Mouse (Mus musculus): ENCODE measurements around the gene Kif19a. TPM values are rescaled to one million over a fixed set of nuclear protein-coding genes. Genes with fewer than 3 reads are reported as not detected.

The Kif19a gene
- polyA plus RNA-seq, 1 experiment from 2014 or later: 1.2 TPM

- no peak overlapping the region for H3K4me3 ChIP-seq
- H3K9ac ChIP-seq: no peak overlapping the region
- ATAC-seq (ENCODE audit: low FRiP score): no peak
- 0 out of 2 replicates have a peak, but pooled peaks cover 5% of the 10 kb centered on the region for H3K27me3 ChIP-seq
- WGBS: 83% methylated on average over 11 of the region's 11 CpGs
- no peak overlapping the region for H3K4me2 ChIP-seq
- no peaks in the 10 kb centered on the region for H3K9me3 ChIP-seq
- no peak overlapping the region for H3K27ac ChIP-seq
- H3K4me1 ChIP-seq (replicated peaks): peaks cover 17% of the 10 kb centered on the region; the same call in 1 of the 2 replicates
- no peaks in the 10 kb centered on the region for H3K36me3 ChIP-seq
Measured at GRCm38 (mm10) chr11:114814873-114815592, 49.8 kb downstream of the Kif19a start.

GRCm38 (mm10) chr11:114816934-114817333, 51.7 kb downstream of the Kif19a start:
- Histone ChIP-seq H3K4me2 (no peak overlapping the region), H3K36me3 (no peaks in the 10 kb centered on the region), H3K27me3 (0 out of 2 replicates have a peak, but pooled peaks cover 5% of the 10 kb centered on the region), H3K9me3 (no peaks in the 10 kb centered on the region), H3K9ac (no peak overlapping the region), H3K4me1 (replicated peaks) (peaks cover 17% of the 10 kb centered on the region; the same call in 1 of the 2 replicates), H3K27ac (no peak overlapping the region), H3K4me3 (no peak overlapping the region)
- 94% methylated on average over 4 of the region's 4 CpGs for WGBS
- ATAC-seq (ENCODE audit: low FRiP score): no peak

DNA sequence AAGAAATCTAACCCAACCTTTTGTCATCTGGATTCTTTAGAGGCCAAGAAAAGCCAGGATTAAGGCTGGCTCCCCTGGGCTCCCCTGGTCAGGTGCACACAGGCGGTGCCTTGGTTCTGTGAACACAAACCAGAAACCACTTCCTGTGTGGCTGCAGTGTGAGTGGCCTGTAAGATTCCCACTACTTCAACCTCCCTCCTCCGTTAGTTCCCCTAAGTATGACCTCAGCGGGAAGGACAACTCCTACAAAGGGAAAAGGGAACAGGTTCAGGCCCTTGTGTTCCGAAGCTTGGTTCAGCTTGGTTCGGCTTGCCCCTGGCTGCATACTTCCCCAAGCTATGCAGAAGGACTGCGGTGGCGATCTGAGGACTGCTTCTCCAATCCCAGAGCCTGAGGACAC, 53.0 kb downstream of the Kif19a start:
- no peaks in the 10 kb centered on the region for H3K9me3 ChIP-seq
- no peak overlapping the region for H3K9ac ChIP-seq
- H3K4me2 ChIP-seq: no peak overlapping the region
- H3K27me3 ChIP-seq: 0 out of 2 replicates have a peak, but pooled peaks cover 5% of the 10 kb centered on the region
- no peak for ATAC-seq (ENCODE audit: low FRiP score)
- H3K36me3 ChIP-seq: no peaks in the 10 kb centered on the region
- no peak overlapping the region for H3K4me3 ChIP-seq
- H3K27ac ChIP-seq: no peak overlapping the region
- 92% methylated on average over 7 of the region's 7 CpGs for WGBS
- peaks cover 23% of the 10 kb centered on the region for H3K4me1 ChIP-seq (replicated peaks)

DNA sequence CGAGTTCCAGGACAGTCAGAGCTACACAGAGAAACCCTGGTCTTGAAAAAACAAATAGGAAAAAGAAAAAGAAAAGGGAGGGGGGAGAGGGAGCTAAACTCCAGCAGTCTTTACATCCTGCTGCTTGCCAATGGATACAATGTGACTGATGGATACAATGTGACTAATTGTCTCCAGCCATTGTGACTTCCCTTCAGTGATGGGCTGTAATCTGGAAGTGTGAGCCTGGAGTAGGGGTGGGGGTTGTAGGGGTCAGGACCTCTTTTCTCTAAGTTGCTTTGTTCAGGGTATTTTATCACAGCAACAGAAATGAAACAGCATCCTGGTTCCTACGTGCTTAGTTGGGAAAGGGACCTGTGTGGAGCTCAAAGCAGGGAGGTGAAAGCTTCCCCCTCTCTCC, 53.9 kb downstream of the Kif19a start:
- H3K9ac ChIP-seq: no peak overlapping the region
- WGBS: 10% methylated on average over 2 of the region's 2 CpGs
- no peak overlapping the region for H3K4me3 ChIP-seq

DNA sequence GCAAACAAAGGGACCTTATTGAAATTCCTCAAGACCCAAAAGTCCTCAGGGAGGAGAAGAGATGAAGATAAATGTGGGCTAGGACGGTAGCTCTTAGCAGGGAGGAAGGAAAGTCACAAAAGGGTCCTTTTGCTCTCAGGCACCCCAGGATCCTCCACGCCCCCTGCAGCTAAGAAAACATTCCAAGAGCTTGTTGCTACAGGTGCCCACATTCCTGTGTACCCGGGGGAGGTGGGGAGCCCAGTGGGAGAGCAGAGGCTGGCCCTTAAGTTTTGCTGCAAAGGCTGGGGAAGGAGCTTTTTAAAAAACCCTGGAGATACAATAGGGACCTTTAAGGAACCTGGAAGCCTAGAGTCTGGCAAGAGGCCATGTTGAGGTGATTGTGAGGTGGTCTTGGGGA, 55.3 kb downstream of the Kif19a start:
- no peak for ATAC-seq (ENCODE audit: low FRiP score)
- Histone ChIP-seq H3K4me1 (replicated peaks) (peaks cover 32% of the 10 kb centered on the region), H3K4me3 (no peak overlapping the region), H3K27ac (no peak overlapping the region), H3K9ac (no peak overlapping the region), H3K27me3 (peaks cover 9% of the 10 kb centered on the region; the same call in 1 of the 2 replicates), H3K36me3 (no peaks in the 10 kb centered on the region), H3K9me3 (no peaks in the 10 kb centered on the region), H3K4me2 (no peak overlapping the region)
- 41% methylated on average over 3 of the region's 3 CpGs for WGBS

More for the DNA sequence above, 53.9 kb downstream of the Kif19a start:
- Histone ChIP-seq H3K4me2 (no peak overlapping the region), H3K9me3 (no peaks in the 10 kb centered on the region), H3K4me1 (replicated peaks) (peaks cover 32% of the 10 kb centered on the region), H3K36me3 (no peaks in the 10 kb centered on the region), H3K27ac (no peak overlapping the region), H3K27me3 (peaks cover 5% of the 10 kb centered on the region; the same call in 1 of the 2 replicates)
- no peak for ATAC-seq (ENCODE audit: low FRiP score)

DNA sequence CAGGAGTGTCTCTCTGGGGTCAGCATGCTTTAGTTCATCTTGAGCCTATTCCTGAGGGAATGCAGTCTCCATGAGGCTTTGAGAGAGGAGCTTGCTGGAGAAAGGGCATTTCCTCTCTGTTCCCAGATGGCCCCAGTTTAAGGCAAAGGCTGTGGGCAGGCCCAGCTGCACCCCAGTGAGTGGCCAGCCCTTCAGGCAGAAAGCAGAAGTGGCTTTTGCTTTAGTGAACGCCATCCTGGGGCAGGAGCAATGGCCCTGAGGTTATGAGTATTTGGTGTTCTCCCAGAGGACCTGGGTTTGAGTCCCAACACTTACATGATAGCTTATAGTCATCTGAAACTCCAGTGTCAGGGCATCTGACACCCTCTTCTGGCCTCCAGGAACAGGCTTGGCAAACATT, 56.1 kb downstream of the Kif19a start:
- H3K4me2 ChIP-seq: no peak overlapping the region
- H3K27me3 ChIP-seq: peaks cover 9% of the 10 kb centered on the region; the same call in 1 of the 2 replicates
- no peak for ATAC-seq (ENCODE audit: low FRiP score)
- H3K4me3 ChIP-seq: no peak overlapping the region
- 74% methylated on average over 1 of the region's 1 CpGs for WGBS
- no peak overlapping the region for H3K27ac ChIP-seq
- peaks cover 32% of the 10 kb centered on the region for H3K4me1 ChIP-seq (replicated peaks)
- no peaks in the 10 kb centered on the region for H3K9me3 ChIP-seq
- H3K9ac ChIP-seq: no peak overlapping the region
- H3K36me3 ChIP-seq: no peaks in the 10 kb centered on the region

DNA sequence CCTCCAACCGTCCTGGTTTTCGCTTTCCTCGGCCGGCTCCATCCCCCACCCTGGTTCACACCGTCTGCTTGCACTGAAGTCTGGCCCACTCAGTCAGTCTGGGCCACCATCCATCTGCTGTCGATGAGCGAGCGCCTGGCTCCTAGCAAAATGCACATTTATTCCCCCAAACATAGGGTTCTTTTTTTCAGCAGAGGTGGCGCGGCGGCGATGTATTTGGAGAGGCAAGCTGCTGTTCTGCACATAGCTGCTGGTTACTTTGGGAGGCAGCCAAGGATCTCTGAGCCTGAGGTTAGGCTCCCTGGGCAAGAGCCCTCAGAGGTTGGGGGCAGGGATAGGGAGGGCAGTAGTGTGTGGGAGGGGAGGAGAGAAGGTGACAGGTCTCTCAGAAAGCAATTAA, 57.5 kb downstream of the Kif19a start:
- H3K27me3 ChIP-seq: peaks cover 4% of the 10 kb centered on the region; the same call in 1 of the 2 replicates
- no peak overlapping the region for H3K4me3 ChIP-seq
- 44% methylated on average over 12 of the region's 12 CpGs for WGBS
- H3K9me3 ChIP-seq: no peaks in the 10 kb centered on the region
- no peak for ATAC-seq (ENCODE audit: low FRiP score)
- H3K36me3 ChIP-seq: no peaks in the 10 kb centered on the region
- H3K4me2 ChIP-seq: no peak overlapping the region; the same call in 1 of the 2 replicates
- H3K4me1 ChIP-seq (replicated peaks): peaks cover 32% of the 10 kb centered on the region
- H3K27ac ChIP-seq: peak overlapping the region; percentile 59
- no peak overlapping the region for H3K9ac ChIP-seq

GRCm38 (mm10) chr11:114823199-114823725, 58.1 kb downstream of the Kif19a start:
- 1% methylated on average over 11 of the region's 11 CpGs for WGBS
- Histone ChIP-seq H3K4me1 (replicated peaks) (peaks cover 32% of the 10 kb centered on the region), H3K4me2 (no peak overlapping the region; the same call in 1 of the 2 replicates), H3K4me3 (no peak overlapping the region), H3K9me3 (no peaks in the 10 kb centered on the region), H3K27ac (peak overlapping the region; percentile 59), H3K27me3 (peaks cover 4% of the 10 kb centered on the region; the same call in 1 of the 2 replicates), H3K36me3 (no peaks in the 10 kb centered on the region), H3K9ac (no peak overlapping the region)
- ATAC-seq (ENCODE audit: low FRiP score): 0 out of 2 replicates have a peak, but pooled peaks have one; percentile 28

DNA sequence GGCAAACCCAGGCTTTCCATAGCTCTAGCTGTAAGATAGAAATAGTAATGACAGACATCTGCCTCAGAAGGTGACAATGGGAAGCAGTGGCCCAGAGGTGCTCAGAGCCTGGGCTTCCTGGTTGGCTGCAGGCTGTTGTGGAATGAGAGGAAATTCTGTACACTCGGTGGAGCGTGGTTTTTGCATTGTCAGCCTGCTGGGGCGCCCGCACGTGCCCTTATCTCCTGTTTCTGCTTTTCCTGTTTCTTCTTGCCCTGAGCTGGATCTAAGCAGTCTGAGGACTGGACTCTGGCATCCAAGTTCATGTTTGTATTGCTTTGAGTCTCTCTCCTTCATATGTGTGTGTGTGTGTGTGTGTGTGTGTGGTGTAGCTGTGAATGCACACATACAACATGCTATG, 61.5 kb downstream of the Kif19a start:
- no peaks in the 10 kb centered on the region for H3K9me3 ChIP-seq
- H3K4me1 ChIP-seq (replicated peaks): peaks cover 33% of the 10 kb centered on the region
- no peak overlapping the region for H3K27ac ChIP-seq
- H3K27me3 ChIP-seq: peaks cover 4% of the 10 kb centered on the region; the same call in 1 of the 2 replicates
- WGBS: 63% methylated on average over 5 of the region's 5 CpGs
- H3K4me3 ChIP-seq: no peak overlapping the region
- ATAC-seq (ENCODE audit: low FRiP score): no peak
- H3K9ac ChIP-seq: no peak overlapping the region
- H3K36me3 ChIP-seq: no peaks in the 10 kb centered on the region
- no peak overlapping the region for H3K4me2 ChIP-seq

DNA sequence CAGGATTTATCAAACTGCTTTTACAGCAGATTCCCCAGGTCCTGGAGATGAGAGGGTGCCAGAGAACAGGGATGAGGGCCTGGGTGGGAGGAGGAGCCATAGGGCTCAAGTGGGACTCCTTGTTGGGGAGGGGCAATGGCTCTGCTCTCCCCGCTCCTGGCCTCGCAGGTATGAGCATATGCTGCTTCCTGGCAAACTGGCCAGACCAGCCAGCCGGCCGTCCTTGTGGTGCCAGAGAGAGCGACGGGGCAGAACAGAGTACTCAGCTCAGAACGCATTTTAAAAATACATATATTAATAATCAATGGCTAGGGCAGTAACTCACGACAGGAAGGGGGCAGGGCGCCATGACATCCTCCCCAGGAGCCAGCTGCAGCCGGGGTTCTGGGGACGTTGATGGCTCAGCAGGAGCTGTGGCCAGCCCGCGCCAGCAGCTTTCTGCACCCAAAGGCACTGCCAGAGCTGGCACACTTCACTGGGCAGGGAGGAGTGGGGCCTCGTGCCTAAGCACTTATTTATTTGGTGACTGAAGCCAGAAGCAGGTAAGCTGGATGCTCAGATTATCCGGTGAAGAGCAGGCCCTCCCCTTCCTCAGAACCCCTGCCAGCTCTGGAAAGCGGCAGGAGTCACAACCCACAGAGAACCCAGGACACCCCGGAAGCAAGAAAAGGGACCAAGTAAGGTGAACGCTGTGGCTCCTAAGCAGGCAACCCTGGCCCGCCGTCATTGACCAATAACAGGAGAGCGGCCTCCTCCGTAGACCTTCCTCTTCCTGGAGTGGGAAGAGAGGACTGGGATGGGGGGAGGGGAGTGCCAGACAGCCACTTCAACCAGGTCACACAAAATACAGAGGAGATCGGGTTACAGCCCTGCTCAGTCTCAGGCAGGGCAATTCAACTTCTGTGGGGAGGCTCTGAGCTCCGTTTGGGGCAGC, 64.6 kb downstream of the Kif19a start:
- Histone ChIP-seq H3K36me3 (no peaks in the 10 kb centered on the region), H3K9ac (peak overlapping the region; percentile 64), H3K27me3 (0 out of 2 replicates have a peak, but pooled peaks cover 4% of the 10 kb centered on the region), H3K4me2 (peak overlapping the region; percentile 52), H3K4me1 (replicated peaks) (peaks cover 13% of the 10 kb centered on the region), H3K27ac (0 out of 2 replicates have a peak overlapping the region, but pooled peaks have one; percentile 30), H3K4me3 (peak overlapping the region; percentile 17; the same call in 1 of the 2 replicates), H3K9me3 (no peaks in the 10 kb centered on the region)
- ATAC-seq (ENCODE audit: low FRiP score): peak; percentile 24
- 11% methylated on average over 24 of the region's 24 CpGs for WGBS

GRCm38 (mm10) chr11:114830433-114830773, 65.2 kb downstream of the Kif19a start:
- peaks cover 13% of the 10 kb centered on the region for H3K4me1 ChIP-seq (replicated peaks)
- no peak overlapping the region for H3K27ac ChIP-seq
- H3K4me3 ChIP-seq: 0 out of 2 replicates have a peak overlapping the region, but pooled peaks have one; percentile 17
- H3K9me3 ChIP-seq: no peaks in the 10 kb centered on the region
- no peak overlapping the region for H3K9ac ChIP-seq
- 18% methylated on average over 8 of the region's 8 CpGs for WGBS
- H3K36me3 ChIP-seq: no peaks in the 10 kb centered on the region
- peak overlapping the region; percentile 52 for H3K4me2 ChIP-seq
- no peak for ATAC-seq (ENCODE audit: low FRiP score)
- 0 out of 2 replicates have a peak, but pooled peaks cover under 1% of the 10 kb centered on the region for H3K27me3 ChIP-seq

DNA sequence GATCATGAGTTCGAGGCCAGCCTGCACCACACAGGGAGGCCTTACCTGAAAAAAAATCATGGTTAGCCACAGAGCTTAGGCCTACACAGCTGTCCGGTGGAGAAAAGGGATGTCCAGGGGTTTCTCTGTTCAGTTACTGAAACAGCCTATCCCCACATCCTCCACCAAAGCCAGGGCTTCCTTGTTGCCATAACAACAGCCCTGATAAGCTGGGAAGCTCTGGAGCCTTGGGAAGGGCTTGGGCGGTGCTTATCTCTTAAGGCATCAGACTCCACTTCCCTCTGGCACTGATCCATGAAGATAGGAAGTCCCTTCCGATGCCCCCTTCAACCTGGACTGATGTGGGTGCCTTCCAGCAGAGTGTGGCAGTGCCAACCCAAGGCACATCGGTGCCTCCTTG, 68.0 kb downstream of the Kif19a start:
- no peak for ATAC-seq (ENCODE audit: low FRiP score)
- Histone ChIP-seq H3K4me2 (no peak overlapping the region), H3K36me3 (no peaks in the 10 kb centered on the region), H3K27ac (no peak overlapping the region), H3K9ac (no peak overlapping the region), H3K27me3 (no peaks in the 10 kb centered on the region), H3K4me3 (no peak overlapping the region), H3K9me3 (no peaks in the 10 kb centered on the region), H3K4me1 (replicated peaks) (peaks cover 13% of the 10 kb centered on the region)
- WGBS: 71% methylated on average over 5 of the region's 5 CpGs
